Mouse (Mus musculus): ENCODE results near the gene Fam71e2.
"Not testable (repeated sequence)": the region's sequence is repeated elsewhere in the genome, so short reads cannot be mapped to it uniquely, and the experiment has no call there.

Gene Fam71e2

DNA sequence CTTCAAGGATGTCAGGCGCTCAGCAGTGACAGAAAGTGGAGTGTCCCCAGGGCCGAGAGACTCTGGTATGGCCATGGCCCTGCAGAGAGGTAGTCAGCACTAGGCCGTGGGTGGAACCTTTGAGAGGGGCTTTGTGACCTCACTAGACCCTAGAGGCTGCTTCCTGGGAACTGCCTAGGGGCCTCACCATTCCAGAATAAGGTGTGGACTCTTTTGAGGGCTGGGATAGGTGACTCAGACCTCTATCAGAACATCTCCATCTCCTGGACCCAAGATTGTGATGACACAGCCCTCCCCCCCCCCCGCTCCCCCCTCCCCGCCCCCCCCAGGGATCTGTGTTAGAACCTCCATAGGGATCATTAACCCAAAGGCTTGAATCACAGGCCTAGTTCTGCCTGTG lies at the start of gene Fam71e2:
TSS of gene Fam71e2 (minus strand) at position 101 of the 400 bp plus-strand sequence.
- in situ Hi-C loops (cut with MboI; ENCODE audit: low pct_unique_long_range_greater_than_20kb in 1 of 2, low sequenced_read_pairs in 2 of 2, unreplicated experiment in 1 of 2): no loop called here

DNA sequence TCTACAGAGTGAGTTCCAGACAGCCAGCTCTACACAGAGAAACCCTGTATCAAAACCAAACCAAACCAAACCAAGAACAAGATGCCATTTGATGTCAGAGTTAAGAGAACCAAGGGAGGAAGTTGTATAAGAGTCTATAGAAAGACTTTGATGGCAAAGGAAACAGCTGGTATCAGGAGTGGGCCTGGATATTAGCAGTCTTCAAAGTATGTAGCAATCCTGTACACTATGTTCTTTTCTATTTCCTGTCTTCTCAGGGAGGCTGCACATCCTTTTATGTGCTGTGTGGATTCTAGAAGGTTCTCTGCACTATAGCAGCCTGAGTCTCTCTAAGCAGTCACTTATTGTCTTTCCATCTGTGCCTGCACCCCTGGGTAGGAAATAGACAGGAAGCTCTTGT lies 45.5 kb upstream of the Fam71e2 start:
- in situ Hi-C loops (cut with MboI; ENCODE audit: low pct_unique_long_range_greater_than_20kb in 1 of 2, low sequenced_read_pairs in 2 of 2, unreplicated experiment in 1 of 2): no loop called here

DNA sequence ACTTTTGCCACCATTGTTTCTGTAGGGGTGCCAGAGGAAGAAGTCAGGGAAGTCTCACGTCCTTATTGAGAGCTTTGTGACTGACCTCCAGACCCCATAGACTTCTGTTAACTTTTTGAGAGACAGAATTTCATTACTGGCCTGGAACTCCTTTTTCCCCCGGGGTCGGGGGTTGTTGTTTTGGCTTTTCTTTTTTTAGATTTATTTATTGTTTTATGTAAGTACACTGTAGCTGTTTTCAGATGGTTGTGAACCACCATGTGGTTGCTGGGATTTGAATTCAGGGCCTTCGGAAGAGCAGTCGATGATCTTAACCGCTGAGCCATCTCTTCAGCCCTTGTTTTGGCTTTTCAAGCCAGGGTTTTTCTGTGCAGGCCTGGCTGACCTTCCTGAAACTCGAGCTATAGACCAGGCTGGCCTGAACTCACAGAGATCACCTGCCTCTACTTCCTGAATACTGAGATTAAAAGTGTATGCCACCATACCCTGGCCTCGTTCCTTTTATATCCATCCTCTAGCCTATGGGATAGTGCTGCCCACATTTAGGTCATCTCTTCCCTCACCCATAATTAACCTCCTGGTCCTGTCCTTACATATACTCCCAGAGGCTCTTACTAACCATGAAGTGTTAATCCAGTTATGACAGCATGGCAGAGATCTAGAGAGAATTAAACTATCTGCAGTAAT lies 42.1 kb upstream of the Fam71e2 start:
- in situ Hi-C loops (cut with MboI; ENCODE audit: low pct_unique_long_range_greater_than_20kb in 1 of 2, low sequenced_read_pairs in 2 of 2, unreplicated experiment in 1 of 2): no loop called here

DNA sequence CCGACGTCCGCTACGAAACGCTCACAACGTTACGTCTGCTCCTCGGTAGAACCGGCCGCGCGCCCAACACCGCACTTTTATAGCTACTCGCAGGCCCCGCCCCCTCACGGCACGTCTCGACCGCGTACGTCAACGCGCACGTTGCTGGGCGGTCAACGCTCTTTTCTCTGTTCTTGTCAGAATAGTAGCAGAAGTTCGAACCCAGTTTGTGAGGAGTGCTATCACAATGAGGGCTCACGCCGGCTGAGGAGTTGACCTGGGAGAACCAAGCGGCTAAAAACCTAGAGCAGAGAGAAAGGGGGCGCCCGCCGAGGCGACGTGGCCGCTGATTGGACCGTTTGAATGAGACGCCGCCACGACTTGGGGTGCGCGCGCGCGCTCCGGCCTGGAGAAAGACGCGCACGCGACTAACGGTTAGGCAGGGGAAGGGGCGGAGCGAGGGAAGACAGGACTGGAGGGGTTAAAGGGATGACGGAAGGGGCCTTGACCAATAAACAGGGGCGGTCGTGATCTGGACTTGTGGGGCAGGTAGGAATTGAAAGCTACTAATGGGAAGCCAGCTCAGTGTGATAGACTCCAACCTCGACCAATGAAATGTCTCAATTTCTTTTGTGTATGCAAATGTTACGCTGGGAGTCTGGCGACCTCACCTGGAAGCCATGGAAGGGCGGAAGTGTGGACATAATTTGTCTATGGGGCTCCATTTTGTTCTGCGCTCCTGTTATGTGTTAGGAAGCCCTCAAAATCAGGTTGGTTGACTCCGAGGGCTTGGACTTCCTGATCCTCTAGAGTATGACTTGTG lies 41.4 kb upstream of the Fam71e2 start, which contains the start of gene Ube2s:
TSS of gene Ube2s (minus strand) at position 288 of the 802 bp plus-strand sequence.
- in situ Hi-C loops (cut with MboI; ENCODE audit: low pct_unique_long_range_greater_than_20kb in 1 of 2, low sequenced_read_pairs in 2 of 2, unreplicated experiment in 1 of 2): no loop called here

DNA sequence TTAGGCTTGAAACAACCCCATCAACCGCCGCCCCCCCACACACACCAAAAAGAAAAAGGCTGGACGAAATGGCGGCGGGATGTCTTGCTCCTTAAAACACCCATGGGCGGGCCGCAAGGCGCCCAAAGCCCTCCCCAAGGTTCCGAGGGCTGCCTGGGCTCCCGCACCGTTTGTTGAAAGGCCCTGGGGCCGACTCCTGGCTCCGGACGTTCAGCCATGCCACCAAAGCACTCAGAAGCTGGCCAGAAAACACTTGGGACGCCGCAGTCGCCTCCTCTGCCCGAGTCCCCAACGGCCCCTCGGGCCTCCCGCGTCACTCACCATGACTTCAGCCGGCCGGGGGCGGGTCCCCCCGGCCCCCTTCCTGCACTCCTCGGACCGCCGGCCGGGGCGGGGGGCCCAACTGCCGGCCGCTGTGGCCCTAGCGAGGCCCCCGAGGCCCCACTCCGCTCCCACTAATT lies 40.8 kb upstream of the Fam71e2 start:
- in situ Hi-C loops (cut with MboI; ENCODE audit: low pct_unique_long_range_greater_than_20kb in 1 of 2, low sequenced_read_pairs in 2 of 2, unreplicated experiment in 1 of 2): no loop called here

DNA sequence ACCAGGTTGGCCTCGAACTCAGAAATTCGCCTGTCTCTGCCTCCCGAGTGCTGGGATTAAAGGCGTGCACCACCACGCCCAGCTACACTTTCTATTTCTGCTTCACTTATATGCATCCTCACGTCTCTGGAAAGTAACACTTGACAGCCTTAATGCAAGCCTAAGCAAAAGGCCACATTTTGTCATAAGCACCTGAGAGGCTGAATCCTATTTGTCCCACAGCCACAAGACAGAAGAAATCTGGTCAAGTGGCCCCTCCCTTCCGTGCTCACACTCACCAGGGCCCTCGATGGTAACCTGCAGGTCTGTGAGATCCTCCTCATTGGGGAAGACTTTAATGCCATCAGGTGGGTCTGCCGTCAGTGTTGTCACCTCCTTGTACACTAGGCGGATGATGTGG lies 40.0 kb upstream of the Fam71e2 start:
- in situ Hi-C loops (cut with MboI; ENCODE audit: low pct_unique_long_range_greater_than_20kb in 1 of 2, low sequenced_read_pairs in 2 of 2, unreplicated experiment in 1 of 2): not testable (repeated sequence)

DNA sequence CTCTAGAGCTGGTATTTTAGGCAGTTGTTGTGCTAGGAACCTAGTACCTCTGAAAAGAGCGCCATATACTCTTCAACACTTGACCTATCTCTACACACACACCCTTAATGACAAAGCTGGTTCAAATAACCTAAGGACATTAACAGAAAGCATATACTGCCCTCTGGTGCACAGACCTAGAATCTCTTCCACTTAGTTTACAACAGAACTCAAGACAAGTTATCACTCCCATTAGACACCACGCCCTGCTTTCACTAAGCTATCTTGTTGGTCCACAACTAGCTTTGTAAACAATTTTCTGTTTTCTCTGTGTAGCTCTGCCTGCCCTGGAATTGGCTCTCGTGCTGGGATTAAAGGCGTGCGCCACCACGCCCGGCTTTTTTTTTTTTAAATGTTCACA lies 35.6 kb upstream of the Fam71e2 start:
- in situ Hi-C loops (cut with MboI; ENCODE audit: low pct_unique_long_range_greater_than_20kb in 1 of 2, low sequenced_read_pairs in 2 of 2, unreplicated experiment in 1 of 2): no loop called here

DNA sequence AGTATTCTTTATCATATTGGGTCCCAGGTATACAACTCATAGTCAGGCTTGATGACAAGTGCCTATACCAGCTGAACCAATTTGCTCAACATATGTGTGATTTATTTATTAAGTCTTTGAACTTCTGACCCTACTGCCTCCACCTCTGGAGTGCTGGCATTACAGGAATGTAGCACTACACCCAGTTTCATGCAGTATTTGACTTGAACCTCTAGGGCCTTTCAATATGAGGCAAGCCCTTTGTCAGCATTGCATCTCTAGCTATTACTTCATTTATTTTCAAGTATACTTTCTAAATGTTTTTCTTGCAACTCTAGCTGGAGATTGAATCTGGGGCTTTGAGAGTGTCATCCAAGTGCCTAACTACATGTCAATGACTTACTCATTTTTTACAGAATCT lies 31.1 kb upstream of the Fam71e2 start:
- in situ Hi-C loops (cut with MboI; ENCODE audit: low pct_unique_long_range_greater_than_20kb in 1 of 2, low sequenced_read_pairs in 2 of 2, unreplicated experiment in 1 of 2): no loop called here

DNA sequence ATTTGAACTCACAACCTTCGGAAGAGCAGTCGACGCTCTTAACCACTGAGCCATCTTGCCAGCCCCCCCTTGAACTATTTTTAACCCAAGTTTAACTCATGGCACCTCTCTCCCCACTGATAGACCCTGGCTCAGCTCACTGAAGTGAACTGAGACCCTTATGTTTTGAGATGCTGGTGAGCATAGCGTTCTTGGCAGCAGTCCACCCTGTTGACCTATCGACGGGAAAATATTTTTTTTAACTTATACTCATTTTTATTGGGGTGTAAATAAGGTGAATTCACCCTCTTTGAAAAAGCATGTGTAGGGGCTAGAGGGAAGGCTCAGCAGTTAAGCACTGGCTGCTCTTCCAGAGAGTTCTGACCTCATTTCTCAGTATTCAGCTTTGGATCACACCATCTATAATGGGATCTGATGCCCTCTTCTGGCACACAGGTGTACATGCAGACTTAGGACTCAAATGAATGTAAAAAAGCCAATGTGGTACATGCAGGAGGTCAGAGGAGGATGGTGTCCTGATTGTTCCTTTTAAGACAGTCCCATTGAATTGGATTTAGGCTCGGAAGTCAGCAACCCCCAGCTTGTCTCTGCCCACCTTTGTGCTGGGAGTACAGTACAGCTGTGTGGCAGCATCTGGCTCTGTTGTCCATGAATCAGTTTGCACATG lies 24.8 kb upstream of the Fam71e2 start:
- in situ Hi-C loops (cut with MboI; ENCODE audit: low pct_unique_long_range_greater_than_20kb in 1 of 2, low sequenced_read_pairs in 2 of 2, unreplicated experiment in 1 of 2): no loop called here

DNA sequence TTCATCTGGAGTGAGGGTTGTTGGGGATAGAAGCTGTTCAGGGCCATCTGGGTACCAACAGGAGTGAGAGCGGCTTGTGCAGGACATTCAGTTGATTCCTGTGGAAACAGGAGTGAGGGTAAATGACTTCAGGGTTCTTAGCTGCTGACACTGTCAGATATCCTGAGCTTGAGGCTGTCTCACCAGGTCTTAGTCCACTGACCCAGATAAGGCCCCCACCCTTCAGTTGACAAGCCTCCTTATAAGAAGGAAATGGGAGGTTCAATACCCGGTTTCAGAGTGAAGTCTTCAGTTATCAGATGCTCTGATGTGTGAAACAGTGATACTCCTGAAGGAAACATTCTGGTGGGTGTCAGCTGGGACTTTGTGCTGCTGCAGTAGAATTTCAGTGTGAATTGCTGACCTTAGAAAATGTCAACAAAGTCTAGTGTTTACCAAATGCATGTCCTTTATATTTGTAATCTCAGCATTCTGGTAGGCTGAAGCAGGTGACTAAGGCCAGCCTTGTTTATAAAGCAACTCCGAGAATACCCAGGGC lies 23.6 kb upstream of the Fam71e2 start:
- in situ Hi-C loops (cut with MboI; ENCODE audit: low pct_unique_long_range_greater_than_20kb in 1 of 2, low sequenced_read_pairs in 2 of 2, unreplicated experiment in 1 of 2): no loop called here

DNA sequence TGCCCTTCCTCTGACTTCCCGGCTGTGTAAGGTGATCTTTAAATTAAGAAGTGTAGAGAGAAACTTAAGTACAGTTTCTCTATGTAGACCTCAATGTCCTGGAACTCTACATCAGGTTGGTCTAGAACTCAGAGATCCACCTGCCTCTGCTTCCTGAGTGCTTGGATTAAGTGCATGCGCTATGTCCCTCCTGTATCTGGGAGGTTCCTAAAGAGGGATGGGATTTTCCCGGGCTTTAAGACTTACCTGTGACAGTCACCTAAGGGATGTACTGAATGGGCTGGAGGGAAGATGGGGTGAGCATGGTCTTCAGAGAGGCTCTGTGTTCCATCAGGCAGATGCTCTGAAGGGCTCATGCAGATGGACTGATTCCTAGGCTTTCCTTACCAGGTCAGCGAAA lies 22.6 kb upstream of the Fam71e2 start:
- in situ Hi-C loops (cut with MboI; ENCODE audit: low pct_unique_long_range_greater_than_20kb in 1 of 2, low sequenced_read_pairs in 2 of 2, unreplicated experiment in 1 of 2): no loop called here

DNA sequence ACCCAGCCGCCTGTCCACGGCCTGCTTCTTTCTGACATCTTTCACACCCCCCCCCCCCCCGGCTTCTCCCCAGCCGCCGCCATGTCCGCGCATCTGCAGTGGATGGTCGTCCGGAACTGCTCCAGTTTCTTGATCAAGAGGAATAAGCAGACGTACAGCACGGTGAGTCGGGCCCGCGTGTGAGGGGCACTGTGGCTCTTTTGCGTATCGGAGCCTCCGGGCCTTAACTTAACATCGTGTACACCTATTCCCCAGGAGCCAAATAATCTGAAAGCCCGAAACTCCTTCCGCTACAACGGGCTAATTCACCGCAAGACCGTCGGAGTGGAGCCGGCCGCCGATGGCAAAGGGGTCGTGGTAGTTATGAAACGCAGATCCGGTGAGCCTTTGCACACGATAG lies 22.1 kb upstream of the Fam71e2 start:
- in situ Hi-C loops (cut with MboI; ENCODE audit: low pct_unique_long_range_greater_than_20kb in 1 of 2, low sequenced_read_pairs in 2 of 2, unreplicated experiment in 1 of 2): not testable (repeated sequence)

DNA sequence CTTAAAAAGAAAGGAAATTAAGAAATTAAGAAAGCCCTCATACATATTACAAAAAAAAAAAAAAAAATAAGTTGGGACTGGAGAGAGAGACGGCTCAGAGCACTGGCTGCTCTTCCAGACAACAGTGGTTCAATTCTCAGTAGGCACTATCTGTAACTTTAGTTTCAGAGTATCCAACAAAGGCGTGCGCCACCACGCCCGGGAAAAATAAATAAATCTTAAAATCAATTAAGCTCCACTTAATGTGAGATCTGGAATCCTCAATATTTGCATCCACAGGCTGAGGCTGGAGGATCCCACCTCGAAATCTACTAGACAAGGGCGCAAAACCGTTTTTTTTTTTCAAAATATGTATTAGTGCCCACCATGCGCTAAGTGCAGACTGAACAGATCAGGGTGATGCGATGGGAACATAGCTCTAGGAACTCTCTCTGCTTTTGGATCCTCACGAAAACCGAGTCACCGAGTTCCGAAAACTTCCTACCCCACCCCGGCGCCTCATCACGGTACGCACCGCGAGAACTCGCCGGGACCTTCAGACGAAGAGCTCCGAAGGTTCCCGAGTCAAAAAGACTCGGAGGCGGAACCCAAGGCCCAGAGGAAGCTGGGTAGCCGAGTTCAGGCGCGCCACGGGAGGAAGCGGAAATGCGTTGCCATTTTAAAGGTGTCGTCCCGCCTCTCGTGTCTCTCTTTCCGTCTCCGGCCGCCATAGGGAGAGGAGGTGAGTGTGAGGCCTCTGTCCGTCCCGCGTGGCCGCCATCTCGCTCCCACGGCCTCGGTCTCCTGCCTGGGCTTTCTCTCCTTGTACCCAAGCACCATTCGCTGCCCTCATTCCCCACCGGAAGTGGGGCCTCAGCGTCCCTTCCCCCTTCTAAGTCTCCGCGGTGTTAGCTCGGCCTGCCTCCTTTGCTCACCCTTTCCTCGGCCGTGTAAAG lies 21.4 kb upstream of the Fam71e2 start, which contains the start of gene Rpl28:
TSS of gene Rpl28 (plus strand) at position 597 of the 935 bp plus-strand sequence.
- in situ Hi-C loops (cut with MboI; ENCODE audit: low pct_unique_long_range_greater_than_20kb in 1 of 2, low sequenced_read_pairs in 2 of 2, unreplicated experiment in 1 of 2): no loop called here

DNA sequence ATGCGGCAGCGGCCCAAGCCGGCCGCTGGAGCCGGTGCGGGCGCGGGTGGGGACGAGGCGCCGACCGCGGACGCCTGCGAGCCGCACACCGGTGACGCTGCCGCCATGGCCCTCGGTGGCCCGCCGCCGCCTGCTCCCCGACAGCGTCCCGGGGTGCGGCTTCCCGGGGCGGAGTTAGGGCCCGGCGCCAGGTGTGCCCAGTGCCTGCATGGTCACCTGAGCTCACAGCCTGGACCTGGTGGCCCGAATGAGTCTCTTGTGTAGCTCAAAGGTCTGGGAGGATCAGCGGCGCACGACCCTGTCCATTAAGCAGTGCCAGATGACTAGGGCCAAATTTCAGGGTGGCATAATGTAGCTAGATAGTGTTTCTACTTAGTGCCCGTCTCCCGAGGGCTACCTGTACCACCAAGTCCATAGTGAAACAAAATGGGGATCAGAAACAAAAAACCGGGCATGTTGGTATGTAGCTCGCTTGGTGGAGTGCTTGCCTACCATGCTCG lies 18.4 kb upstream of the Fam71e2 start, which contains the start of gene Tmem238:
TSS of gene Tmem238 (minus strand) at position 221 of the 500 bp plus-strand sequence.
- in situ Hi-C loops (cut with MboI; ENCODE audit: low pct_unique_long_range_greater_than_20kb in 1 of 2, low sequenced_read_pairs in 2 of 2, unreplicated experiment in 1 of 2): no loop called here

DNA sequence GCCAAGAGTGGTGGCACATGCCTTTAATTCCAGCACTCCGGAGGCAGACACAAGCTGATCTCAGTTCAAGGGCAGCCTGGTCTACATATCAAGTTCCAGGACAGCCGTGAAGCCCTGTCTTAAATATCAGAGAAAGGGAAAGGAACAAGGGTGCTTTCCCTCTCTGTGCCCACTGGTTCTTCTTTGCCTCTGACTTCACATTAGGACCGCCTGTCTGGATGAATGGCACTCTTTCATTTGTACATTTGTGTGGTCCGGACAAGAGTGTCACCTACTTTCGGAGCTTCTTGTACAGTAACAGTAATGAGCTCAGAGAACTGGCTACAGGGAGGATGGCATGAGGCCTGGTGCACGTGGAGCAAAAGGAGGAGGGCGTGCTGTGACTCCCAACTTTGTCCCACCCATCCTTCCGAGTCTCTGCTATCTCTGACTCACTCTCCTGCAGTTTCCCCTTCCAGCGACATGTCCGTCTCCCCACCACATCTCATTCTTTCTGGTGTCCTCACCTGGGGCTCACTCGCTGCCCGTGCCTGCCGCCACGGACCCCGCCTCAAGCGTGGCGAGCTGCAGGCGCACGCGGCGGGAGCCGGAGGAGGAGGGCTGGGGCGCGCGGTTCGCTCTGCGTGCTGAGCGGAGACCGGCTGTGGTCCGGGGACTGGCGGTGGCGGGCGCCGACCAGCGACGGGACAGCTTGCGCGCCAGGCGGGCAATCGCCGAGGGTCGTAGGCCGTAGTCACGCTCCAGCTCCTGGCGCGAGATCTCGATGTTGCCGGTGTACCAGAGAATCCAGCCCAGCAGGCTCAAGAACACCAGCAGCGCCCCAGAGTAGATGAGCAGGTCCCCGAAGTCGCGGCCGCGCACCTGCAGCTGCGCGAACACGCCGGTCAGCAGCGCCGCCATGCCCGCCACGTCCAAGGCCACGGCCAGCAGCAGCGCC lies 17.7 kb upstream of the Fam71e2 start:
- in situ Hi-C loops (cut with MboI; ENCODE audit: low pct_unique_long_range_greater_than_20kb in 1 of 2, low sequenced_read_pairs in 2 of 2, unreplicated experiment in 1 of 2): no loop called here

DNA sequence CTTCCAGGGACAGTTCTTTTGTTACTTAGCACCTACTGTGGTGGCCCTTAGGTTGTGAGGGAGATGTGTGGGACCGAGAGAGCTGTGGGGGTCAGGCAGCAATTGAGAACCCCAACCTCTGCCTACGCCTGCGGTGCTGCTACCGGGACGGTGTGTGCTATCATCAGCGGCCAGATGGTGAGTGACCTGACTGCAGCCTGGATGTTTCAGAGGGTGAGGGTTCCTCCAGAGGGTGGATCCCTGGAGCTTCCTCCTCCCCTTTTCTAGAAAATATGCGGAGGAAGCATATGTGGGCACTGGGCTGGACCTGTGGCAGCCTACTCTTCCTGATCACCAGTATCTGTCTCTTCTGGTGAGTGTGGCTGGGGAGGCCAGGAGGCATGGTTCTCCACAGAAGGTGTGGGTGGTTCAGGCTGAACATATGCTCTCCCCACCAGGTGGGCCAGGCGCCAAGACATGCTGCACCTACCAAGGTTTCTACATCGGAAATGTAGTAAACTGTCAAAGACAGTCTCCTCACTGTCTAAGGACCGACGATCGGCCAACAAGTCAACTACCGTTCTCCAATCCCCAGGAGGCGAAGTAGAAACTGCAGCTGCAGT lies 12.7 kb upstream of the Fam71e2 start:
- in situ Hi-C loops (cut with MboI; ENCODE audit: low pct_unique_long_range_greater_than_20kb in 1 of 2, low sequenced_read_pairs in 2 of 2, unreplicated experiment in 1 of 2): no loop called here
